26 mouse cellular contexts compared by ENCODE assay signal in the genomic region with DNA sequence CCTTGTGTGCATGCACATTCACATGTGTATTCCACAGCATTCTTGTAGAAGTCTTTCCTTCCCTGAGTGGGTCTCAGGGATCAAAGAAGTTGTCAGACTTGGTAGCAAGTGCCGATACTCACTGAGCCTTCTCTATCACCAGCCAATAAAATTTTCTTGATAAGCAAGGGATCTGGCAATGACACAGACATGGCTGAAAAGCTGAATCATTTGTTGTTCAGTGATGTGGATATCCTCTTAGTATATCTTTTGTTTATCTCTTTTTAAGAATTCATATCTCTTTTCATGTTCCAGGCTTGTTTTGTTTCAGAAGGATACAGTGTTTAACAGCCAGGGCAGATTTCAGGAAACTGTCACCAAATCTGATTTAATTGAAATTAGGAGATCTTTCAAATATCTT. TPM values are rescaled to one million over a fixed set of nuclear protein-coding genes. Genes with fewer than 3 reads are reported as not detected.
DNase-seq lines count a peak whose midpoint lies in the region; ATAC-seq and TF ChIP-seq lines count a peak whose summit lies in the region.
"Had no signal": no experiment of that assay in that cellular context is flagged by ENCODE, and none has a peak within 500 bp of the region (broad histone marks: within the 10 kb centered on the region; RNA-seq: fewer than 3 reads in every experiment).

No protein-coding gene starts in this region.

- no peaks in the 10 kb centered on the region for H3K36me3 ChIP-seq in midbrain, embryonic 11.5 days (ENCODE audit: control insufficient read depth, insufficient read depth, low read length)
- no peaks in the 10 kb centered on the region for H3K36me3 ChIP-seq in midbrain, embryonic 14.5 days (ENCODE audit: control insufficient read depth, insufficient read depth, low read length)
- no peaks in the 10 kb centered on the region for H3K36me3 ChIP-seq in testis, adult 2 months (ENCODE audit: control insufficient read depth, insufficient read depth, low read length)
- H3K36me3 ChIP-seq in MEL (ENCODE audit: control insufficient read depth in 1 of 2, insufficient read depth in 2 of 2, low read length in 2 of 2): peaks cover 0 to 14% of the 10 kb centered on the region in 2 experiments; a peak in 2 of 4 replicates
- no peaks in the 10 kb centered on the region for H3K36me3 ChIP-seq in small intestine, adult 2 months (ENCODE audit: control insufficient read depth, insufficient read depth, low read length)
- H3K36me3 ChIP-seq in limb, embryonic 10.5 days: no peaks in the 10 kb centered on the region
- H3K36me3 ChIP-seq: G1E had no signal

- peak; percentile 69 for DNase-seq in midbrain, embryonic 11.5 days (ENCODE audit: low spot score, missing footprints)
- no peak for DNase-seq in midbrain, embryonic 14.5 days
- DNase-seq in testis, postnatal 14 days (ENCODE audit: low spot score): no peak
- DNase-seq in MEL (ENCODE audit: low read depth, low spot score): peak; percentile 47
- DNase-seq in limb, embryonic 10.5 days (ENCODE audit: low spot score): no peak
- DNase-seq: adrenal gland, adult 2 months; adrenal gland, adult 8-10 months; adrenal gland, postnatal 10 days; adrenal gland, postnatal 14 days; adrenal gland, postnatal 25 days; adrenal gland, postnatal 36 days; B cell, adult 2 months; cerebellum, adult 11 months; cerebellum, adult 11-12 months; cerebellum, adult 18-20 months; cerebellum, adult 2 months had no signal

- H3K4me3 ChIP-seq in midbrain, embryonic 11.5 days (ENCODE audit: low read depth, low read length): no peak overlapping the region
- H3K4me3 ChIP-seq in midbrain, embryonic 14.5 days (replicated peaks; ENCODE audit: low read depth, low read length): no peak overlapping the region
- H3K4me3 ChIP-seq in testis, adult 2 months (ENCODE audit: control insufficient read depth, low read depth, low read length): no peak overlapping the region
- peak overlapping the region in 1 of 2 experiments; percentile 12; a peak in 1 of 4 replicates for H3K4me3 ChIP-seq in MEL (ENCODE audit: control insufficient read depth in 1 of 2, insufficient read depth in 1 of 2, low read depth in 2 of 2, low read length in 2 of 2)
- no peak overlapping the region for H3K4me3 ChIP-seq in small intestine, adult 2 months (ENCODE audit: low read depth, low read length)
- H3K4me3 ChIP-seq in limb, embryonic 10.5 days: no peak overlapping the region

- peaks cover 2% of the 10 kb centered on the region for H3K4me1 ChIP-seq in midbrain, embryonic 11.5 days (ENCODE audit: control insufficient read depth, insufficient read depth, low read length)
- peaks cover 3% of the 10 kb centered on the region; the same call in 1 of the 2 replicates for H3K4me1 ChIP-seq in midbrain, embryonic 14.5 days (ENCODE audit: control insufficient read depth, insufficient read depth, low read length)
- peaks cover 10% of the 10 kb centered on the region for H3K4me1 ChIP-seq in testis, adult 2 months (ENCODE audit: control insufficient read depth, insufficient read depth, low read length)
- peaks cover 7 to 17% of the 10 kb centered on the region in 2 experiments for H3K4me1 ChIP-seq in MEL (ENCODE audit: control insufficient read depth in 1 of 2, insufficient read depth in 2 of 2, low read length in 2 of 2)
- peaks cover 24% of the 10 kb centered on the region for H3K4me1 ChIP-seq in small intestine, adult 2 months (ENCODE audit: control insufficient read depth, insufficient read depth, insufficient read length, low read length)
- H3K4me1 ChIP-seq in limb, embryonic 10.5 days: peaks cover 16% of the 10 kb centered on the region

- TF ChIP-seq EP300 in MEL (IDR thresholded peaks at IDR 0.05; ENCODE audit: low read depth in 1 of 2, low read length in 2 of 2): peak; percentile 39 to 43; a peak in 1 of 4 replicates

- no peak for TF ChIP-seq CTCF in testis, adult 2 months (IDR thresholded peaks at IDR 0.05; ENCODE audit: control insufficient read depth, insufficient read depth, insufficient replicate concordance, low read depth, low read length)
- TF ChIP-seq CTCF in MEL (IDR thresholded peaks at IDR 0.05 in 2 of 3, conservative IDR thresholded peaks at IDR 0.05 in 1 of 3; ENCODE audit: control insufficient read depth in 1 of 3, insufficient read depth in 1 of 3, low read depth in 2 of 3, low read length in 3 of 3, poor library complexity in 1 of 3, severe bottlenecking in 1 of 3): no peak
- no peak for TF ChIP-seq CTCF in small intestine, adult 2 months (IDR thresholded peaks at IDR 0.05; ENCODE audit: extremely low read depth, insufficient read length, insufficient replicate concordance, low read depth, low read length)

- H3K9ac ChIP-seq in midbrain, embryonic 11.5 days (ENCODE audit: low read length): no peak overlapping the region
- H3K9ac ChIP-seq in midbrain, embryonic 14.5 days (replicated peaks; ENCODE audit: low read length): no peak overlapping the region
- H3K9ac ChIP-seq in MEL (ENCODE audit: control insufficient read depth, low read depth, low read length, poor library complexity, severe bottlenecking): no peak overlapping the region

- TF ChIP-seq POLR2A in testis, adult 2 months (IDR thresholded peaks at IDR 0.05; ENCODE audit: control insufficient read depth, low read depth, low read length): no peak
- TF ChIP-seq POLR2A in MEL (IDR thresholded peaks at IDR 0.05; ENCODE audit: control insufficient read depth in 1 of 2, insufficient read depth in 1 of 2, low read depth in 1 of 2, low read length in 2 of 2, poor library complexity in 1 of 2): no peak
- no peak for TF ChIP-seq POLR2A in small intestine, adult 2 months (IDR thresholded peaks at IDR 0.05; ENCODE audit: low read depth, low read length)

- no peaks in the 10 kb centered on the region for H3K9me3 ChIP-seq in midbrain, embryonic 11.5 days (ENCODE audit: control insufficient read depth, low read length)
- H3K9me3 ChIP-seq in midbrain, embryonic 14.5 days (ENCODE audit: control insufficient read depth, low read length): no peaks in the 10 kb centered on the region
- H3K9me3 ChIP-seq in MEL (replicated peaks; ENCODE audit: insufficient read depth, low read length): no peaks in the 10 kb centered on the region
- H3K9me3 ChIP-seq in limb, embryonic 10.5 days (replicated peaks): no peaks in the 10 kb centered on the region
- H3K9me3 ChIP-seq: G1E had no signal

- H3K27ac ChIP-seq in midbrain, embryonic 11.5 days (ENCODE audit: low read depth, low read length): no peak overlapping the region
- H3K27ac ChIP-seq in midbrain, embryonic 14.5 days (replicated peaks; ENCODE audit: low read depth, low read length): no peak overlapping the region
- H3K27ac ChIP-seq in testis, adult 2 months (ENCODE audit: control insufficient read depth, insufficient read depth, low read depth, low read length): peak overlapping the region; percentile 24; the same call in 1 of the 2 replicates
- no peak overlapping the region for H3K27ac ChIP-seq in MEL (ENCODE audit: control insufficient read depth, low read depth, low read length)
- H3K27ac ChIP-seq in small intestine, adult 2 months (ENCODE audit: insufficient read depth, low read depth, low read length): peak overlapping the region; percentile 72
- H3K27ac ChIP-seq in limb, embryonic 10.5 days: no peak overlapping the region

- no peak for TF ChIP-seq RAD21 in MEL (IDR thresholded peaks at IDR 0.05; ENCODE audit: low read depth, low read length)

- no peak for ATAC-seq in midbrain, embryonic 11.5 days (ENCODE audit: low FRiP score)
- no peak for ATAC-seq in midbrain, embryonic 14.5 days (ENCODE audit: low FRiP score, low TSS enrichment)
- ATAC-seq in activated CD4-positive, CD25-positive, alpha-beta regulatory T cell, adult 4 months: no peak
- ATAC-seq: CD4-positive, CD25-positive, alpha-beta regulatory T cell, adult 4 months; Patski had no signal

- no peak overlapping the region for H3K4me2 ChIP-seq in midbrain, embryonic 11.5 days
- no peak overlapping the region for H3K4me2 ChIP-seq in midbrain, embryonic 14.5 days (ENCODE audit: low read length)

- peaks cover 7% of the 10 kb centered on the region for H3K79me2 ChIP-seq in MEL (ENCODE audit: control insufficient read depth, insufficient read depth, low read length, poor library complexity)

- WGBS in midbrain, embryonic 11.5 days: 96% methylated on average over 1 of the region's 1 CpGs
- 91% methylated on average over 1 of the region's 1 CpGs for WGBS in midbrain, embryonic 14.5 days
- 34% methylated on average over 1 of the region's 1 CpGs for WGBS in small intestine, adult 2 months
- 94% methylated on average over 1 of the region's 1 CpGs for WGBS in limb, embryonic 10.5 days

- H3K27me3 ChIP-seq in midbrain, embryonic 11.5 days (ENCODE audit: control insufficient read depth, insufficient read depth, low read length): no peaks in the 10 kb centered on the region
- no peaks in the 10 kb centered on the region for H3K27me3 ChIP-seq in midbrain, embryonic 14.5 days (ENCODE audit: control insufficient read depth, insufficient read depth, low read length)
- H3K27me3 ChIP-seq in testis, adult 2 months (ENCODE audit: control insufficient read depth, insufficient read depth, low read length): no peaks in the 10 kb centered on the region
- no peaks in the 10 kb centered on the region for H3K27me3 ChIP-seq in MEL (ENCODE audit: control insufficient read depth in 1 of 2, insufficient read depth in 2 of 2, low read length in 2 of 2)
- no peaks in the 10 kb centered on the region for H3K27me3 ChIP-seq in small intestine, adult 2 months (ENCODE audit: control insufficient read depth, insufficient read depth, low read length)
- H3K27me3 ChIP-seq in limb, embryonic 10.5 days (ENCODE audit: low read depth, poor library complexity, severe bottlenecking): no peaks in the 10 kb centered on the region
- H3K27me3 ChIP-seq: CH12.LX, Patski had no signal

RNA-seq across cellular contexts. Expression of gene Dnajc25, which starts 3.8 kb away (rescaled TPM):
- 5.3 and 5.5 TPM in 2 replicates for polyA plus RNA-seq in midbrain, embryonic 11.5 days (2014; fragmentation: Nextera tagmentation; extraction: Ambion mirVana)
- 5.7 and 6.3 TPM in 2 replicates for polyA plus RNA-seq in midbrain, embryonic 14.5 days (2014; fragmentation: Nextera tagmentation; extraction: Ambion mirVana)
- polyA plus RNA-seq in testis, adult 2 months (2012; rRNA removed): 4.7 and 6.5 TPM in 2 replicates
- total RNA-seq in MEL (2012; rRNA removed): 6.2 and 6.6 TPM in 2 replicates
- polyA plus RNA-seq in MEL (2012; ENCODE audit: insufficient read depth in 1 of 2, insufficient read length in 2 of 2, low read depth in 1 of 2, low replicate concordance in 2 of 2, missing spikeins in 1 of 2): 10 to 100 TPM in 1 of 2 experiments, not detected in 1; 11.8 TPM
- polyA plus RNA-seq in small intestine, adult 2 months (2012; rRNA removed): 4.2 and 4.7 TPM in 2 replicates
- 5.5 and 8.3 TPM in 2 replicates for polyA plus RNA-seq in limb, embryonic 10.5 days (2016; fragmentation: Nextera tagmentation; extraction: Ambion mirVana)
- 1 to 10 TPM in 1 of 2 experiments, under 1 TPM in 1; 0.56 to 1.0 TPM for polyA plus RNA-seq in activated CD4-positive, CD25-positive, alpha-beta regulatory T cell, adult 4 months (2017; shearing (Covaris generic))

RNA-seq across cellular contexts. Expression of gene Gm20503, which starts 4.3 kb away (rescaled TPM):
- 5.4 and 7.8 TPM in 2 replicates for polyA plus RNA-seq in midbrain, embryonic 11.5 days (2014; fragmentation: Nextera tagmentation; extraction: Ambion mirVana)
- 4.6 and 5.2 TPM in 2 replicates for polyA plus RNA-seq in midbrain, embryonic 14.5 days (2014; fragmentation: Nextera tagmentation; extraction: Ambion mirVana)
- not detected in 2 replicates for polyA plus RNA-seq in testis, adult 2 months (2012; rRNA removed)
- total RNA-seq in MEL (2012; rRNA removed): not detected in 2 replicates
- polyA plus RNA-seq in MEL (2012; ENCODE audit: insufficient read depth in 1 of 2, insufficient read length in 2 of 2, low read depth in 1 of 2, low replicate concordance in 2 of 2, missing spikeins in 1 of 2): 1 to 10 TPM in 1 of 2 experiments, not detected in 1; 3.3 TPM
- 0.96 TPM in 1 of 2 replicates, not detected in the other for polyA plus RNA-seq in small intestine, adult 2 months (2012; rRNA removed)
- 9.3 and 9.8 TPM in 2 replicates for polyA plus RNA-seq in limb, embryonic 10.5 days (2016; fragmentation: Nextera tagmentation; extraction: Ambion mirVana)
- not detected for polyA plus RNA-seq in activated CD4-positive, CD25-positive, alpha-beta regulatory T cell, adult 4 months (2017; shearing (Covaris generic))
- total RNA-seq: ES-E14, G1E had no signal
- polyA plus RNA-seq: adrenal gland, adult 2 months; brain, embryonic 14.5 days; C2C12; CD4-positive, CD25-positive, alpha-beta regulatory T cell, adult 4 months; cerebellum, adult 2 months; G1E had no signal

RNA-seq across cellular contexts. Expression of gene Ptgr1, which starts 11.8 kb away (rescaled TPM):
- 16.2 and 17.6 TPM in 2 replicates for polyA plus RNA-seq in midbrain, embryonic 11.5 days (2014; fragmentation: Nextera tagmentation; extraction: Ambion mirVana)
- 2.7 and 4.4 TPM in 2 replicates for polyA plus RNA-seq in midbrain, embryonic 14.5 days (2014; fragmentation: Nextera tagmentation; extraction: Ambion mirVana)
- 8.5 and 12.0 TPM in 2 replicates for polyA plus RNA-seq in testis, adult 2 months (2012; rRNA removed)
- 11.7 and 14.7 TPM in 2 replicates for total RNA-seq in MEL (2012; rRNA removed)
- polyA plus RNA-seq in MEL (2012; ENCODE audit: insufficient read depth in 1 of 2, insufficient read length in 2 of 2, low read depth in 1 of 2, low replicate concordance in 2 of 2, missing spikeins in 1 of 2): 10 to 100 TPM in 1 of 2 experiments, not detected in 1; 20.6 TPM
- polyA plus RNA-seq in small intestine, adult 2 months (2012; rRNA removed): 9.9 and 11.2 TPM in 2 replicates
- 12.0 and 15.7 TPM in 2 replicates for polyA plus RNA-seq in limb, embryonic 10.5 days (2016; fragmentation: Nextera tagmentation; extraction: Ambion mirVana)
- under 1 TPM; 0.62 to 0.80 TPM for polyA plus RNA-seq in activated CD4-positive, CD25-positive, alpha-beta regulatory T cell, adult 4 months (2017; shearing (Covaris generic))

RNA-seq across cellular contexts. Expression of gene Gng10, which starts 36.2 kb away (rescaled TPM):
- polyA plus RNA-seq in midbrain, embryonic 11.5 days (2014; fragmentation: Nextera tagmentation; extraction: Ambion mirVana): 89.7 and 95.8 TPM in 2 replicates
- 184 and 230 TPM in 2 replicates for polyA plus RNA-seq in midbrain, embryonic 14.5 days (2014; fragmentation: Nextera tagmentation; extraction: Ambion mirVana)
- 11.7 and 11.9 TPM in 2 replicates for polyA plus RNA-seq in testis, adult 2 months (2012; rRNA removed)
- total RNA-seq in MEL (2012; rRNA removed): 54.0 and 59.1 TPM in 2 replicates
- 10 to 100 TPM in 1 of 2 experiments, not detected in 1; 51.2 TPM for polyA plus RNA-seq in MEL (2012; ENCODE audit: insufficient read depth in 1 of 2, insufficient read length in 2 of 2, low read depth in 1 of 2, low replicate concordance in 2 of 2, missing spikeins in 1 of 2)
- 7.1 and 13.0 TPM in 2 replicates for polyA plus RNA-seq in small intestine, adult 2 months (2012; rRNA removed)
- polyA plus RNA-seq in limb, embryonic 10.5 days (2016; fragmentation: Nextera tagmentation; extraction: Ambion mirVana): 81.1 and 96.4 TPM in 2 replicates
- polyA plus RNA-seq in activated CD4-positive, CD25-positive, alpha-beta regulatory T cell, adult 4 months (2017; shearing (Covaris generic)): 100 to 1,000 TPM; 173 to 174 TPM

RNA-seq across cellular contexts. Expression of gene Zkscan16, which starts 55.3 kb away (rescaled TPM):
- polyA plus RNA-seq in midbrain, embryonic 11.5 days (2014; fragmentation: Nextera tagmentation; extraction: Ambion mirVana): 0.95 and 1.0 TPM in 2 replicates
- polyA plus RNA-seq in midbrain, embryonic 14.5 days (2014; fragmentation: Nextera tagmentation; extraction: Ambion mirVana): 2.2 and 2.6 TPM in 2 replicates
- 0.48 and 0.49 TPM in 2 replicates for polyA plus RNA-seq in testis, adult 2 months (2012; rRNA removed)
- total RNA-seq in MEL (2012; rRNA removed): not detected in 2 replicates
- polyA plus RNA-seq in MEL (2012; ENCODE audit: insufficient read depth in 1 of 2, insufficient read length in 2 of 2, low read depth in 1 of 2, low replicate concordance in 2 of 2, missing spikeins in 1 of 2): not detected
- not detected in 2 replicates for polyA plus RNA-seq in small intestine, adult 2 months (2012; rRNA removed)
- 1.0 and 1.1 TPM in 2 replicates for polyA plus RNA-seq in limb, embryonic 10.5 days (2016; fragmentation: Nextera tagmentation; extraction: Ambion mirVana)
- not detected for polyA plus RNA-seq in activated CD4-positive, CD25-positive, alpha-beta regulatory T cell, adult 4 months (2017; shearing (Covaris generic))
- total RNA-seq: CH12.LX had no signal
- polyA plus RNA-seq: adrenal gland, adult 2 months; CD4-positive, CD25-positive, alpha-beta regulatory T cell, adult 4 months; G1E had no signal

Comparison
In these comparisons a context has a peak if more than half of its experiments do, and no peak if none do; other contexts are left out.
1. DNase-seq: peak in midbrain, embryonic 11.5 days (single experiment) and MEL (single experiment); none in midbrain, embryonic 14.5 days (single experiment), testis, postnatal 14 days (single experiment) and limb, embryonic 10.5 days (single experiment).
2. H3K27ac ChIP-seq: peak in testis, adult 2 months (single experiment) and small intestine, adult 2 months (single experiment); none in midbrain, embryonic 11.5 days (single experiment), midbrain, embryonic 14.5 days (single experiment), MEL (single experiment) and limb, embryonic 10.5 days (single experiment).